Mouse (Mus musculus): ENCODE data around the gene Tmem245.

DNA sequence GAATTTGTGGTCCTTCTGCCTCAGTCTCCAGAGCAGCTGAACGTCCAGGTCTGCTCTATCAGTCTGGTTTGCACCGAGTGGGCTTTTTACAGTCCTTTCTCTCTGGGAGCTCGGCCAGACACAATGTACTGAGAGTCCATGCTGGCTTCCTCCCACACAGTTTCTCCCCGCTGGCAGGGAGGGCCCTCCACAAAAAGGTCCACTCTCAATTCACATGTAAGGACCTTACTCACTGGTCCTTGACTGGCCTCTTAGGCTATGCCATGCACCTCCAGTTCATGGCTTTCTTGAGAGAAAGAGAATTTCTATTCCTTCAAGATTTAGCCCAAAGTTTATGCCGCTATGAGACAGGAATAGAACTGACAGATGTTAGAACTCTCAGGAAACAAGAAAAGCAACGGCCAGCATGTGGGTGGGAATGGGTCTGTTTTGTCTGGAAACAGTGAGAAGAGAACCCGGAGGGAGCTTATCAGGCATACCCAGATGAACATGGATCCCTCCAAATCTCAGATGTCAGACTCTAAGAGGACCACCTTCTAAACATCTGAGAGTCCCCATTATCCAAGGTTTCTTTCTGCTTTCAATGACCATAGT is 18.4 kb upstream of the Tmem245 start:
- TF ChIP-seq CTCF (IDR thresholded peaks at IDR 0.05; ENCODE audit: low read depth, low read length) = no peak
- TF ChIP-seq POLR2A (IDR thresholded peaks at IDR 0.05; ENCODE audit: extremely low read depth, insufficient read depth, low read length) = no peak

Data from liver, adult 2 months (tissue).